Mouse (Mus musculus): ENCODE measurements around the gene Htra1. TPM values are rescaled to one million over a fixed set of nuclear protein-coding genes. Genes with fewer than 3 reads are reported as not detected.

The Htra1 gene
- polyA plus RNA-seq, 1 experiment: 37.7 TPM

DNA sequence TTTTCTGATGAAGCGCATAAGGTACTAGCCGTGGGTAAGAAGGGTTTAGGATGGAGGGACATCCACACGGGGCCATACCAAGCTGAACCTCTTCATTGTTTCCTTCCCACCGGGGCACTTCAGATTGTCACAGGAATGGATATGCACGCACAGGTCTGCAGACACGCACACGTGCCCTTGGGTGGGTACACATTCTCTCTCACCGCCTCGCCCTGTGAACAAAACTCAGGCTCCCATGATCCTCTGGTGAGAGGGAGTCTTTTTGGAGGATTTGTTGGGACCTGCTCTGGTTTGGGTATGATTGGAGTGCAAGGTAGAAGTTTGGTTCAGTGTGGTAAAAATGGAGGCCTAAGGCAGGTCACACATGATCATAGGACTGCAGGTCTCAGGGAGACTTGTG, 3.0 kb upstream of the Htra1 start:
- Histone ChIP-seq H3K36me3 (ENCODE audit: control insufficient read depth, insufficient read depth, low read length) (no peaks in the 10 kb centered on the region), H3K27me3 (ENCODE audit: control insufficient read depth, insufficient read depth, low read length) (peaks cover 17% of the 10 kb centered on the region), H3K27ac (ENCODE audit: insufficient read depth, low read length) (no peak overlapping the region), H3K4me3 (ENCODE audit: extremely low read depth, insufficient read depth, insufficient read length) (no peak overlapping the region), H3K4me1 (ENCODE audit: control insufficient read depth, insufficient read depth, insufficient read length) (peaks cover 7% of the 10 kb centered on the region; the same call in 1 of the 2 replicates)
- DNase-seq (ENCODE audit: low read depth in 1 of 2, low spot score in 2 of 2): no peak
- no peak for TF ChIP-seq CTCF (IDR thresholded peaks at IDR 0.05; ENCODE audit: extremely low read depth, insufficient read depth, insufficient read length, insufficient replicate concordance)
- no peak for TF ChIP-seq POLR2A (IDR thresholded peaks at IDR 0.05; ENCODE audit: low read depth, low read length)
- WGBS: 90% methylated on average over 9 of the region's 9 CpGs

DNA sequence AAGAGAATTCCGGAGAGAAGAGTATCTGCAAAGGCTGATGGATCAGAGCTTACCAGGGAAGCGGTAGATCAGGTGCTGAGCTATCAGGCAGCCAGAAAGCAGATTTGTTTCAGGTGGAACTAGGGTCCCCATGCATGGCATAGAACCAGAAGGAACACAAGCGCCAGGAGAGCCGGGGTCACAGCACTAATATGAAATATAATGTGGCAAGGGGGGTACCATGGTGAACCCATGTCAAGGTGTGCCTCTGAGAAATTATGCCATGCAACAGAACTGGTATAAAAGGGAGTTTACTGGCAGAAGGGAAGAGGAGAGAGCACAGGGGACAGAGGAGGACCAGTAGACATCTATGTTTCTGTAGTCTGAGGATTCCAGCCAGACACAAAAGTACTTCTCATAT, 1.3 kb upstream of the Htra1 start:
- Histone ChIP-seq H3K4me1 (ENCODE audit: control insufficient read depth, insufficient read depth, insufficient read length) (peaks cover 9% of the 10 kb centered on the region; the same call in 1 of the 2 replicates), H3K4me3 (ENCODE audit: extremely low read depth, insufficient read depth, insufficient read length) (no peak overlapping the region), H3K27ac (ENCODE audit: insufficient read depth, low read length) (no peak overlapping the region), H3K27me3 (ENCODE audit: control insufficient read depth, insufficient read depth, low read length) (peaks cover 17% of the 10 kb centered on the region), H3K36me3 (ENCODE audit: control insufficient read depth, insufficient read depth, low read length) (no peaks in the 10 kb centered on the region)
- DNase-seq (ENCODE audit: low read depth in 1 of 2, low spot score in 2 of 2): no peak
- WGBS: 86% methylated on average over 4 of the region's 4 CpGs
- TF ChIP-seq CTCF (IDR thresholded peaks at IDR 0.05; ENCODE audit: extremely low read depth, insufficient read depth, insufficient read length, insufficient replicate concordance): no peak
- TF ChIP-seq POLR2A (IDR thresholded peaks at IDR 0.05; ENCODE audit: low read depth, low read length): no peak

DNA sequence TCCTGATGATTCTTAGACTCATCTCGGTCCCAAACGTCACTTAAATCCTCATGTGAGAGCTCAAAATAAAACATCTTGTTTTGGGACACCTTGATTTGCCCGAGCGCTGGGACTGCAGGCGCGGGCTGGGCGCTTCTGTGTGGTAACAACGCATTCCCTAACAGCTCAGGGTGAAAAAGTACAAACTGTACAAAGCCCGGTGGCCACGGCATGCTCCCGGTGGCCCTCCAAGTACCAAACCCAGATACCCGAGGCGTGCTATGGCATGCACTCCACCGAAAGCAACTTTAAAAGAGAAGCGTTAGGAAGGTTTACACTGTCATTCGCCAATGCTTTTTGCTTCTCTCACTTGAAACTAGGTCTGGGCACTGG, 504 bp upstream of the Htra1 start:
- WGBS: 14% methylated on average over 16 of the region's 16 CpGs

DNA sequence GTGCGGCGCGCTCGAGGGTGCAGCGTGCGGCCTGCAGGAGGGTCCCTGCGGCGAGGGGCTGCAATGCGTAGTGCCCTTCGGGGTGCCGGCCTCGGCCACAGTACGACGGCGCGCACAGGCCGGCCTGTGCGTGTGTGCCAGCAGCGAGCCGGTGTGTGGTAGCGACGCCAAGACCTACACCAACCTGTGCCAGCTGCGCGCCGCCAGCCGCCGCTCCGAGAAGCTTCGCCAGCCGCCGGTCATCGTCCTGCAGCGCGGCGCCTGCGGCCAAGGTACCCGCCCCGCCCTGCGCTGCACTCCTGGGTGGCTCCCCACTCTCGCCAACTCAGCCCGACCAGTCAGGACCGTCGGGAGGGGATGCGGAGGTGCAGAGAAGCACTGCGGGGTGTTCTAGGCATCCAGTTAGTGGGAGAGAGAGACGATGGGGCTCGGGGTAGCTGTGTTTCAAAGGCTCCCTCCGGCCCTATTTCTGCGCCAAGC, 601 bp downstream of the Htra1 start:
- Histone ChIP-seq H3K4me3 (ENCODE audit: extremely low read depth, insufficient read depth, insufficient read length) (peak overlapping the region; percentile 45; the same call in 1 of the 2 replicates), H3K27ac (ENCODE audit: insufficient read depth, low read length) (no peak overlapping the region; the same call in 1 of the 2 replicates), H3K27me3 (ENCODE audit: control insufficient read depth, insufficient read depth, low read length) (peaks cover 17% of the 10 kb centered on the region), H3K4me1 (ENCODE audit: control insufficient read depth, insufficient read depth, insufficient read length) (peaks cover 9% of the 10 kb centered on the region; the same call in 1 of the 2 replicates), H3K36me3 (ENCODE audit: control insufficient read depth, insufficient read depth, low read length) (no peaks in the 10 kb centered on the region)
- 2% methylated on average over 45 of the region's 49 CpGs for WGBS
- TF ChIP-seq CTCF (IDR thresholded peaks at IDR 0.05; ENCODE audit: extremely low read depth, insufficient read depth, insufficient read length, insufficient replicate concordance) (no peak), POLR2A (IDR thresholded peaks at IDR 0.05; ENCODE audit: low read depth, low read length) (no peak)
- no peak for DNase-seq (ENCODE audit: low read depth in 1 of 2, low spot score in 2 of 2)

More for the DNA sequence above, 504 bp upstream of the Htra1 start:
- no peak overlapping the region for H3K27ac ChIP-seq (ENCODE audit: insufficient read depth, low read length)
- no peaks in the 10 kb centered on the region for H3K36me3 ChIP-seq (ENCODE audit: control insufficient read depth, insufficient read depth, low read length)
- TF ChIP-seq CTCF (IDR thresholded peaks at IDR 0.05; ENCODE audit: extremely low read depth, insufficient read depth, insufficient read length, insufficient replicate concordance) (no peak), POLR2A (IDR thresholded peaks at IDR 0.05; ENCODE audit: low read depth, low read length) (no peak)
- no peak for DNase-seq (ENCODE audit: low read depth in 1 of 2, low spot score in 2 of 2)
- H3K4me1 ChIP-seq (ENCODE audit: control insufficient read depth, insufficient read depth, insufficient read length): peaks cover 9% of the 10 kb centered on the region; the same call in 1 of the 2 replicates
- peak overlapping the region; percentile 45; the same call in 1 of the 2 replicates for H3K4me3 ChIP-seq (ENCODE audit: extremely low read depth, insufficient read depth, insufficient read length)
- peaks cover 17% of the 10 kb centered on the region for H3K27me3 ChIP-seq (ENCODE audit: control insufficient read depth, insufficient read depth, low read length)

DNA sequence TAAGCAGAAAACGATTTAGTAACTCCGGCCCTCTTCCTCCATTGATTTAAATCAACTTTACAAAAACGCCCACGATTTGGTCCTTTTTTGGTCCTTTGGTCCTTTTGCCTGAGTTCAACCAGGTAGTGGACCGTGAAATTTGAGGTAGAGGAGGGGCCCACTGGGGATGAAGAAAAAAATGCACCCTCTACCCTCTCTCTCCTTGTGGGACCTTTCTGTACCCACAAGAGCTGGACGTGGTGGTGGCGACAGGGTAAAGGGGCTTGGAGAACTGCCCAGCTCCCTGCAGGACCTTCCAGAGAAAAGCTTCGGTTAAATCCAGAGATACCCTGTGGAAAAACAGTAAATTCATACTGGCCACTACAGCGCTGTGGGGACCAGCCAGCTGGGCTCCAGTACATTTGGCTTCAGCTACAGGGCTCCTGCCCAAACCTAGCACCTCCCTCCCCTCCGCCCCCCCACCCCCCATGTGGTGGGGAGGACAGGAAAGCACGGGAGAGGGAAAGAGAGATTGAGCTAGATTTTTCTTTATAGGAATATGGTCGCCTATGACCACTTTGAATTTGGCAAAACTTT, 1.4 kb downstream of the Htra1 start:
- Histone ChIP-seq H3K27ac (ENCODE audit: insufficient read depth, low read length) (no peak overlapping the region), H3K27me3 (ENCODE audit: control insufficient read depth, insufficient read depth, low read length) (peaks cover 17% of the 10 kb centered on the region)

DNA sequence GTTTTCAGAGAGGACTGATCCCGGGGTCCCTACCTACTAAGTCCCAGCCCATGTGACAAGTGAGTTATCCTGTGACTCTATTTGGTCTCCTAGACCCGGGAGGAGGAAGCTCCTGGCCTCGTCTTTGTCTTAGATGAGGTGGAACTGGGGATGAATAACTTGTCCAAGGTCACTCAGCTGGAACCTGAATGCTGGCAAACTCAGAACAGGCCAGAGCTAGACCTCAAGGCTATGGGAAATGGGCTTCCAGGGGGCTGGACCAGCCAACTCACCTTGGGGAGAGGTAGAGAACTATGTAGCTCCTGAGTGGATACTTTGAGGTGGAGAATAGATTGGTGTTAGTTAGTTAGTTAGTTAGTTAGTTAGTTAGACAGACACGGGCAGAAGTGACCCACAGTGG, 2.1 kb downstream of the Htra1 start:
- WGBS: 17% methylated on average over 4 of the region's 4 CpGs
- Histone ChIP-seq H3K4me3 (ENCODE audit: extremely low read depth, insufficient read depth, insufficient read length) (no peak overlapping the region), H3K27ac (ENCODE audit: insufficient read depth, low read length) (no peak overlapping the region), H3K27me3 (ENCODE audit: control insufficient read depth, insufficient read depth, low read length) (peaks cover 17% of the 10 kb centered on the region), H3K4me1 (ENCODE audit: control insufficient read depth, insufficient read depth, insufficient read length) (peaks cover 9% of the 10 kb centered on the region; the same call in 1 of the 2 replicates), H3K36me3 (ENCODE audit: control insufficient read depth, insufficient read depth, low read length) (no peaks in the 10 kb centered on the region)
- TF ChIP-seq CTCF (IDR thresholded peaks at IDR 0.05; ENCODE audit: extremely low read depth, insufficient read depth, insufficient read length, insufficient replicate concordance) (no peak), POLR2A (IDR thresholded peaks at IDR 0.05; ENCODE audit: low read depth, low read length) (no peak)
- no peak for DNase-seq (ENCODE audit: low read depth in 1 of 2, low spot score in 2 of 2)

More for the DNA sequence above, 1.4 kb downstream of the Htra1 start:
- H3K36me3 ChIP-seq (ENCODE audit: control insufficient read depth, insufficient read depth, low read length): no peaks in the 10 kb centered on the region
- no peak overlapping the region; the same call in 1 of the 2 replicates for H3K4me3 ChIP-seq (ENCODE audit: extremely low read depth, insufficient read depth, insufficient read length)
- no peak for DNase-seq (ENCODE audit: low read depth in 1 of 2, low spot score in 2 of 2)
- peaks cover 9% of the 10 kb centered on the region; the same call in 1 of the 2 replicates for H3K4me1 ChIP-seq (ENCODE audit: control insufficient read depth, insufficient read depth, insufficient read length)
- 29% methylated on average over 12 of the region's 12 CpGs for WGBS
- no peak for TF ChIP-seq CTCF (IDR thresholded peaks at IDR 0.05; ENCODE audit: extremely low read depth, insufficient read depth, insufficient read length, insufficient replicate concordance)
- TF ChIP-seq POLR2A (IDR thresholded peaks at IDR 0.05; ENCODE audit: low read depth, low read length): no peak

DNA sequence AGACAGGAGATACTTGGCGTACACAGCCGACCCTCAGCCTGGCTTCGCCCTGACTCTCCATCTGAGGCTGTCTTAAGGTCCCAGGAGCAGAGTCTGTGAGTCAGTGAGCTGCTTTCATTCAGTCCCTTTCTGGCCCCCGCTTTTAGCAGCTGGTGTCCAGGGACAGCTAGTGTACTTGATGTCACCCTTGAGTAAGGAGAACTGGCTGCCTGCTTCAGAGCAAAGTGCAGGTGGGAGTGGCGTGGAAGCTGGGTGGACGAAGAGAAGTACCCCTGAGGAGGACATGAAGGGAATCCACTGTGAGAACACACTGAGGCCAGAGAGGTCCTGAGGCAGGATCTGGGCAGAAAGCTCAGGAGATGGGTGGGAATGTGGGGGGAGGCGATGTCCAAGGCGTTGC, 3.0 kb downstream of the Htra1 start:
- DNase-seq (ENCODE audit: low read depth in 1 of 2, low spot score in 2 of 2): no peak
- TF ChIP-seq CTCF (IDR thresholded peaks at IDR 0.05; ENCODE audit: extremely low read depth, insufficient read depth, insufficient read length, insufficient replicate concordance) (no peak), POLR2A (IDR thresholded peaks at IDR 0.05; ENCODE audit: low read depth, low read length) (no peak)
- no peak overlapping the region for H3K4me3 ChIP-seq (ENCODE audit: extremely low read depth, insufficient read depth, insufficient read length)
- no peaks in the 10 kb centered on the region for H3K36me3 ChIP-seq (ENCODE audit: control insufficient read depth, insufficient read depth, low read length)
- peaks cover 17% of the 10 kb centered on the region for H3K27me3 ChIP-seq (ENCODE audit: control insufficient read depth, insufficient read depth, low read length)
- 89% methylated on average over 8 of the region's 8 CpGs for WGBS
- no peak overlapping the region for H3K27ac ChIP-seq (ENCODE audit: insufficient read depth, low read length)
- peaks cover 9% of the 10 kb centered on the region; the same call in 1 of the 2 replicates for H3K4me1 ChIP-seq (ENCODE audit: control insufficient read depth, insufficient read depth, insufficient read length)
